Mouse (Mus musculus): ENCODE data around the gene Ldlrad2. TPM values are rescaled to one million over a fixed set of nuclear protein-coding genes. Genes with fewer than 3 reads are reported as not detected.

Ldlrad2 gene
- total RNA-seq, 4 experiments from 2014 or later, result not detected

- no peak for DNase-seq (ENCODE audit: low spot score)
Observed at GRCm38 (mm10) chr4:137553466-137553865, 20.9 kb downstream of the Ldlrad2 start.

- DNase-seq (ENCODE audit: low spot score), result no peak
Observed at GRCm38 (mm10) chr4:137546003-137546525, 28.3 kb downstream of the Ldlrad2 start.

- DNase-seq (ENCODE audit: low spot score), result no peak
Observed at GRCm38 (mm10) chr4:137545568-137545967, 28.8 kb downstream of the Ldlrad2 start.

GRCm38 (mm10) chr4:137542968-137543367, 31.4 kb downstream of the Ldlrad2 start:
- DNase-seq (ENCODE audit: low spot score), result no peak

- DNase-seq (ENCODE audit: low spot score), result no peak
Observed at GRCm38 (mm10) chr4:137540356-137540755, 34.0 kb downstream of the Ldlrad2 start.

GRCm38 (mm10) chr4:137527872-137528271, 46.5 kb downstream of the Ldlrad2 start:
- DNase-seq (ENCODE audit: low spot score), result no peak

- peak; percentile 36 for DNase-seq (ENCODE audit: low spot score)
Observed at GRCm38 (mm10) chr4:137527368-137527767, 47.0 kb downstream of the Ldlrad2 start.

GRCm38 (mm10) chr4:137525426-137525825, 48.9 kb downstream of the Ldlrad2 start:
- DNase-seq (ENCODE audit: low spot score), result no peak

Small RNA genes within 50 kb of the gene (microRNA-seq; reads per million reads assigned to microRNA genes)
- gene Mir7018, result 3.6 reads per million, percentile 7 among the genes with 10 or more reads in this experiment

Other genes starting within 250 kb of the Ldlrad2 start
- 100 to 1,000 TPM; 121 to 145 (median 138) TPM for gene Cdc42, start 216.8 kb downstream of the Ldlrad2 start, total RNA-seq (2022)
- gene Cela3a, start 164.8 kb downstream of the Ldlrad2 start, total RNA-seq (2022), result not detected
- gene Cela3b, start 144.0 kb downstream of the Ldlrad2 start, total RNA-seq (2022), result not detected
- not detected for gene 1700013G24Rik, start 121.3 kb downstream of the Ldlrad2 start, total RNA-seq (2022)
- 100 to 1,000 TPM; 124 to 205 (median 189) TPM for gene Hspg2, start 105.8 kb downstream of the Ldlrad2 start, total RNA-seq (2022)
- gene Usp48, start 19.2 kb upstream of the Ldlrad2 start, total RNA-seq (2022), result 10 to 100 TPM; 29.2 to 39.0 (median 33.6) TPM
- gene Rap1gap, start 90.2 kb upstream of the Ldlrad2 start, total RNA-seq (2022), result 10 to 100 TPM; 12.1 to 16.5 (median 14.5) TPM
- 10 to 100 TPM; 54.6 to 70.0 (median 62.3) TPM for gene Alpl, start 221.8 kb upstream of the Ldlrad2 start, total RNA-seq (2022)

Measured in heart, adult 8-10 months (tissue).